Mouse (Mus musculus) 3134 (cell line): ENCODE measurements around the gene Il34.

Experiments used
- DNase-seq: peaks from one replicate; pipeline ENCODE4 v3.0.0-alpha.2; 2011; ENCODE audit warnings: low spot score; ENCODE audit not compliant: insufficient read length; ENCODE audit errors: extremely low read depth

The Il34 gene

GRCm38 (mm10) chr8:110805669-110806068, at the start of gene Il34:
TSS of gene Il34 (minus strand) at chr8:110805924.
- no peak for DNase-seq

GRCm38 (mm10) chr8:110851186-110851585, 45.5 kb upstream of the Il34 start:
- no peak for DNase-seq

- no peak for DNase-seq
Observed at GRCm38 (mm10) chr8:110847645-110848495, 42.1 kb upstream of the Il34 start.

- DNase-seq: no peak
Observed at GRCm38 (mm10) chr8:110847171-110847549, 41.4 kb upstream of the Il34 start.

GRCm38 (mm10) chr8:110846405-110847170, 40.9 kb upstream of the Il34 start, which contains the start of the genes Cog4 and Sf3b3:
TSS of gene Cog4 (plus strand) at chr8:110846600.
TSS of gene Sf3b3 (minus strand) at chr8:110846787.
- DNase-seq: peak; percentile 82

- DNase-seq: no peak
Observed at GRCm38 (mm10) chr8:110845821-110846404, 40.2 kb upstream of the Il34 start.

GRCm38 (mm10) chr8:110844941-110845340, 39.2 kb upstream of the Il34 start:
- DNase-seq: no peak

- no peak for DNase-seq
Observed at GRCm38 (mm10) chr8:110843207-110843606, 37.5 kb upstream of the Il34 start.

GRCm38 (mm10) chr8:110842012-110842574, 36.4 kb upstream of the Il34 start:
- no peak for DNase-seq

GRCm38 (mm10) chr8:110831956-110832355, 26.2 kb upstream of the Il34 start:
- no peak for DNase-seq

- peak; percentile 50 for DNase-seq
Observed at GRCm38 (mm10) chr8:110828511-110828910, 22.8 kb upstream of the Il34 start.

GRCm38 (mm10) chr8:110824861-110825260, 19.1 kb upstream of the Il34 start:
- no peak for DNase-seq

- DNase-seq: no peak
Observed at GRCm38 (mm10) chr8:110821960-110822359, 16.2 kb upstream of the Il34 start.

GRCm38 (mm10) chr8:110820257-110820656, 14.5 kb upstream of the Il34 start:
- no peak for DNase-seq

- DNase-seq: peak; percentile 70
Observed at GRCm38 (mm10) chr8:110818593-110818992, 12.9 kb upstream of the Il34 start.

- no peak for DNase-seq
Observed at GRCm38 (mm10) chr8:110816990-110817389, 11.3 kb upstream of the Il34 start.

- peak; percentile 68 for DNase-seq
Observed at GRCm38 (mm10) chr8:110815308-110815707, 9.6 kb upstream of the Il34 start.

GRCm38 (mm10) chr8:110813081-110813812, 7.5 kb upstream of the Il34 start:
- DNase-seq: no peak

- no peak for DNase-seq
Observed at GRCm38 (mm10) chr8:110812349-110813080, 6.8 kb upstream of the Il34 start.

GRCm38 (mm10) chr8:110811793-110812192, 6.1 kb upstream of the Il34 start:
- no peak for DNase-seq
